Mouse (Mus musculus) C2C12 (cell line): ENCODE measurements around the gene Hoxa4.

Source experiments
- CEBPB ChIP-seq: IDR thresholded peaks from one replicate; pipeline ENCODE4 v1.6.1; 2011; ENCODE audit warnings: low read depth, mild to moderate bottlenecking, control low read depth, moderate library complexity
- CTCF ChIP-seq: IDR thresholded peaks from one replicate; pipeline ENCODE4 v1.5.1; 2011; ENCODE audit not compliant: control insufficient read depth, insufficient read depth, insufficient read length
- MAX ChIP-seq: IDR thresholded peaks from one replicate; pipeline ENCODE4 v1.6.1; 2011; ENCODE audit warnings: mild to moderate bottlenecking, control low read depth
- MYOD1 ChIP-seq: IDR thresholded peaks from one replicate; pipeline ENCODE4 v1.6.1; 2011; ENCODE audit warnings: low read depth; ENCODE audit not compliant: control insufficient read depth, insufficient read length
- MYOG ChIP-seq: IDR thresholded peaks from one replicate; pipeline ENCODE4 v1.6.1; 2011; ENCODE audit not compliant: control insufficient read depth, insufficient read length; ENCODE audit errors: extremely low read depth
- USF1 ChIP-seq: IDR thresholded peaks from one replicate; pipeline ENCODE4 v1.6.1; 2011; ENCODE audit warnings: low read depth, mild to moderate bottlenecking, control low read depth, moderate library complexity

DNA sequence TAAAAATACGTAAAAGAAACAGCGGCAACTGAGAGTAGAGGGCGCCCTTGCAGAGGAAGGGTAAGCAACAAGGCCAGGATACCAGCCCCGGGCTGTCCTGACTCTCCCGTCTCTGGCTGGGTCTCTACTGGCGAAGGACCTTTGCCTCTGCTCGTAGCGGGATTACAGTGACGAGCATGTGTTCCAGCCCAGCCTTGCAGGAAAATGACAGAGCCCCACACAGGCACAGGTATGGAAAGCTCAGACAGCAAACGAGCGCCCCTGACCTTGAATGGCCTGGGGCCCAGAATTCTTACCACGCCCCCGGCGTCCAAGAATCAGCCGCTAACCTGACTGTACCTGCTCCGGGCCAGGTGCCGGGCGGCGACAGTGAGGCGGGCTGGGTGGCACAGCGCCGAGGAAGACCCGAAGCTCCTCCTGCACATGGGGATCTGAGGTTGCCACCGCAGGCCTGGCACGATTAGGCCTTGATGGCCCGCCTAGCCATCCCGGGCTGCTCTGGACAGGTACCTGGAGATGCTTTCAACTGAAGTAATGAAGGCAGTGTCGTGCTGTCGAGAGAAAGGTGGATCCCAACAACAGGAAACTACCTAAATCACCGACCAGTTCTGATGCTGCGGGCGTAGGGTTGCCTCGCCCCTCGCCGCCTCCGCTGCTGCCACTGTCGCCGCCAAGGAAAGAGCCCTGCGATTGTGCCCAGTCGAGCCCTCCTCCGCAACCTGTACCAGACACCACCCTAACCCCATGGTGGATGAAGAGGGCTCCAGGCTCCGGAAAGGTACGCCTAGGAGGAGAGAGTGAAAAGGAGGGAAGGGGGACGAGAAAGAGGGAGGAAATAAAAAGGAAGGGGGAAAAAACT is 38.2 kb upstream of the Hoxa4 start:
- TF ChIP-seq MYOD1: no peak
- no peak for TF ChIP-seq CTCF
- TF ChIP-seq USF1: no peak
- no peak for TF ChIP-seq MAX
- TF ChIP-seq MYOG: no peak
- no peak for TF ChIP-seq CEBPB
